Mouse (Mus musculus): Measurements from ENCODE around the gene Tbc1d9b.
"Not testable (repeated sequence)": the region's sequence is repeated elsewhere in the genome, so short reads cannot be mapped to it uniquely, and the experiment has no call there.

Gene Tbc1d9b

GRCm38 (mm10) chr11:50138206-50138822 lies 7.1 kb downstream of the Tbc1d9b start:
- no peak for DNase-seq (ENCODE audit: low spot score)

- DNase-seq (ENCODE audit: low spot score): no peak
These were observed 8.4 kb downstream of the Tbc1d9b start for GRCm38 (mm10) chr11:50139571-50139970.

GRCm38 (mm10) chr11:50145529-50145928 lies 14.3 kb downstream of the Tbc1d9b start:
- no peak for DNase-seq (ENCODE audit: low spot score)

GRCm38 (mm10) chr11:50146121-50146520 lies 14.9 kb downstream of the Tbc1d9b start:
- DNase-seq (ENCODE audit: low spot score): no peak

GRCm38 (mm10) chr11:50147267-50147957 lies 16.2 kb downstream of the Tbc1d9b start:
- no peak for DNase-seq (ENCODE audit: low spot score)

- no peak for DNase-seq (ENCODE audit: low spot score)
These were observed 16.8 kb downstream of the Tbc1d9b start for GRCm38 (mm10) chr11:50147958-50148476.

- DNase-seq (ENCODE audit: low spot score): no peak
These were observed 18.0 kb downstream of the Tbc1d9b start for GRCm38 (mm10) chr11:50149200-50149599.

GRCm38 (mm10) chr11:50149603-50150150 lies 18.5 kb downstream of the Tbc1d9b start:
- no peak for DNase-seq (ENCODE audit: low spot score)

- no peak for DNase-seq (ENCODE audit: low spot score)
These were observed 20.2 kb downstream of the Tbc1d9b start for GRCm38 (mm10) chr11:50151374-50151773.

GRCm38 (mm10) chr11:50154166-50154565 lies 23.0 kb downstream of the Tbc1d9b start:
- DNase-seq (ENCODE audit: low spot score): no peak

GRCm38 (mm10) chr11:50154777-50155520 lies 23.8 kb downstream of the Tbc1d9b start:
- no peak for DNase-seq (ENCODE audit: low spot score)

- no peak for DNase-seq (ENCODE audit: low spot score)
These were observed 24.6 kb downstream of the Tbc1d9b start for GRCm38 (mm10) chr11:50155785-50156184.

- DNase-seq (ENCODE audit: low spot score): no peak
These were observed 25.6 kb downstream of the Tbc1d9b start for GRCm38 (mm10) chr11:50156725-50157258.

GRCm38 (mm10) chr11:50158346-50158745 lies 27.1 kb downstream of the Tbc1d9b start:
- no peak for DNase-seq (ENCODE audit: low spot score)

GRCm38 (mm10) chr11:50159347-50159746 lies 28.2 kb downstream of the Tbc1d9b start:
- DNase-seq (ENCODE audit: low spot score): no peak

GRCm38 (mm10) chr11:50161578-50162304 lies 30.5 kb downstream of the Tbc1d9b start:
- peak; percentile 73 for DNase-seq (ENCODE audit: low spot score)

- no peak for DNase-seq (ENCODE audit: low spot score)
These were observed 31.3 kb downstream of the Tbc1d9b start for GRCm38 (mm10) chr11:50162338-50163050.

- no peak for DNase-seq (ENCODE audit: low spot score)
These were observed 37.2 kb downstream of the Tbc1d9b start for GRCm38 (mm10) chr11:50168352-50168751.

GRCm38 (mm10) chr11:50174111-50174729 lies 43.0 kb downstream of the Tbc1d9b start, which contains the start of gene Mrnip:
Mrnip (plus strand) TSS chr11:50174444.
- not testable (repeated sequence) for DNase-seq (ENCODE audit: low spot score)

- peak; percentile 97 for DNase-seq (ENCODE audit: low spot score)
These were observed 43.6 kb downstream of the Tbc1d9b start for GRCm38 (mm10) chr11:50174730-50175187.

Data from c-Kit-positive CD71-positive TER-119-positive erythroid progenitor cells, embryonic 14.5 days (primary cell).